Mouse (Mus musculus) gastrocnemius, postnatal 36 days (tissue): ENCODE results near the gene Dock4. TPM values are rescaled to one million over a fixed set of nuclear protein-coding genes. Genes with fewer than 3 reads are reported as not detected.

Experiments used
- DNase-seq, 2 experiments: peaks; one replicate each; pipeline ENCODE4 v3.0.0; 2022
- intact Hi-C: fragments of 180-260 bp; cut with DNase I; formaldehyde crosslinking; loops from one replicate; pipeline ENCODE4 v1.15.1; 2025
- total RNA-seq, 2 experiments: library from RNA; stranded (reverse); gene quantifications; 2 replicates each; pipeline ENCODE4 v1.2.3; 2021

Dock4 gene
- total RNA-seq, 2 experiments from 2014 or later, result 10.4 to 11.6 TPM

DNA sequence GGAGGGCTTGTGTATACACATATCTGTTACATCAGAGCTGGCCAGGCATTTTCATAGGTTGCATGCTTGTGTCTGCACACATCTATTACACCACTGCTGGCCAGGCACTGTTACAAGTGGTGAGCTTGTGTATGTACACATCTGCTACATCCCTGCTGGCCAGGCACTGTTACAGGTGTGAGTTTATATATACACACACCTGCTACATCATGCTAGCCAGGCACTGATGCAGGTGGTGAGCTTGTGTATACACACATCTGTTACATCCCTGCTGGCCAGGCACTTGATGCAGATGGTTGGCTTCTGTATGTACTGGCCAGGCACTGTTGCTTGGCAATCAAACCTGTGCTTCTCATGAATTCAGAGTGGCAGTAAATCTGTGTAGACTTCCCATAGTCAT, 177.2 kb downstream of the Dock4 start:
- intact Hi-C loops, result no loop called here
- no peak for DNase-seq

DNA sequence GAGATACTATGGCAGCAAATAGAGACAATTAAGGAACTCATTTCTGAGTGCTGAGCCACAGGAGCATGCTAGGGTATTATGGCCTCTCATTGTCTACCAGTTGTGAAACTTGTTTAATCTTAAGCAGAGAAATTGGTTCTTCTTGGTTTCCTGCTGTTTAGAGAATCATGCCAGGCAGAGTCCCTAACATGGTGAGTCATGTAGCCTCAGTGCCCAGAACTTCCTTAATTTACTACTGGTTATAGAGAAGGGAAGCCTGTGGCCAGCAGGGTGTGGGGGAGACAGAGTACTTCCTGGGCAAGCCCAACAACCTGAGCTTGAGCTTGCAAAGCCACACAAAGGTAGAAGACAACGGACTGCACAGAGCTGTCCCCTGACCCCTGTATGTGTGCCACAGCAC, 180.8 kb downstream of the Dock4 start:
- intact Hi-C loops, result no loop called here
- DNase-seq, result no peak

DNA sequence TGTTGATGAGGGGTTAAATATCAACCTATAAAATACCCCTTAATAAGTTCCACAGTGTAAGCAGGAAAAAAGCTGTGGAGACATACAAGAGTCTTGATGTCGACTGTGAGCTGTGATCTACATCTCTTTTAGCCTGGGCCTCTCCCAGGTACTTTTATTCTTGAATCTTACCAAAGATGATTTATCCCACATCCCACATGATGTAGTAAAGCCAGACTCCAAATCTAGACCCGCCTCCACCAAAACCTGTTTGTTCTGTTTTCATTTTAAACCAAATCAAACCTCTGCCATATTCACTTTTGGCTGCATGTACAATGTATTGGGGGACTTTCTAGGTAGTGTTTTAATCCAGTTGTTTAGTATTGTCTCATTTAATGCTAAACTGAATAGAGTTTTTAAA, 187.5 kb downstream of the Dock4 start:
- DNase-seq, result no peak
- intact Hi-C loops, result no loop called here

DNA sequence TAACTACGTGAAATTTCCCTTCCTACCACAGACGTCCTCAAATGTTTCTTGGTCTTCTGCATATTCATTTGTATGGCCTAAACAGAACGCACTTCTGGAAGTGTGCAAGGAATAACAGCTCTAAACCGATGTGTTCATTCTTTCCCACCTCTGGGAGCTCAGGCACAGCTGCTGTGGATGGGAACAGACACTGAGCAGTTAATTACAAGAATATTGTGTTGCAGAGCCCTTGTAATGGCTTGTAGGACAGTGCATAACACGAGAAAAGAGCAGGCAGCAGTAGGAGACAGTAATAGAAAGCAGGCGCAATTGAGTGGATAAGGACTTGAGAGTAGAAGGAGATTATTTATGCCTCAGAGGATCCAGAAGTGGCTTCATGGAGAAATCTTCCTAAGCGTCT, 188.4 kb downstream of the Dock4 start:
- DNase-seq, result no peak
- intact Hi-C loops, result no loop called here

DNA sequence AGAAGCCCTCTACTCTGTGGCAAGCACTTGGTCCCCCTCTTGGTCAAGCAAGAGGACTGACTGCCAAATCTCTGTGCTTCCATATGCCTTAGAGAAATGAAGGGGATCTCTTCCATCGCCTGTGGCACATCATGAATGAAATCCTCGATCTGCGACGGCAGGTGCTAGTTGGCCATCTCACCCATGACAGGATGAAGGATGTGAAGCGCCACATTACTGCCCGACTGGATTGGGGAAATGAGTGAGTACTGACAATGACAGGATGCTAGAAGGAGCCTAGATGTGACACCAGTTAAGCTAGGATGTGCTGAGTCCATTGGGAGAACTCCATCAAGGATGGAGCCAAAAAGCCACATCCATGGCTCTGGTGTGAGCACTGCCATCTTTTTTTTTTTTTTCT, 190.2 kb downstream of the Dock4 start:
- intact Hi-C loops, result no loop called here
- no peak for DNase-seq

DNA sequence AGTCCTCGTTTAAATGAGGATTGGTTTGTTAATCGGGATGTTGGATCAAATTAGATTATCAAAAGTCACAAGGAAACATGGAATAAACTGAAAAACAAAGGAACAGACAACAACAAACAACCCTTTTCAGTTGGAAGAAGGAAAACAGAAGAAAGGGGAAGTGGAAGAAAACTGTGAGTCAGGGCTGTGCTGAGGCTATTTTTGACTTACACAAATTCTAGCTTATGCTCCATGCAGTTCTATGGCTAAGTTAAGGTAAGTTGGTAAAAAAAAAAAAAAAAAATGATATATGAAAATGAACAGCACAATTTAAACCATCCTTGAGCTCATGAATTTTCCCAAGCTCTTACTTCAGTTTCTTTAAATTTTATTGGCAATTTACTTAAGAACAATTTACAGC, 191.7 kb downstream of the Dock4 start:
- DNase-seq, result no peak
- intact Hi-C loops, result no loop called here

DNA sequence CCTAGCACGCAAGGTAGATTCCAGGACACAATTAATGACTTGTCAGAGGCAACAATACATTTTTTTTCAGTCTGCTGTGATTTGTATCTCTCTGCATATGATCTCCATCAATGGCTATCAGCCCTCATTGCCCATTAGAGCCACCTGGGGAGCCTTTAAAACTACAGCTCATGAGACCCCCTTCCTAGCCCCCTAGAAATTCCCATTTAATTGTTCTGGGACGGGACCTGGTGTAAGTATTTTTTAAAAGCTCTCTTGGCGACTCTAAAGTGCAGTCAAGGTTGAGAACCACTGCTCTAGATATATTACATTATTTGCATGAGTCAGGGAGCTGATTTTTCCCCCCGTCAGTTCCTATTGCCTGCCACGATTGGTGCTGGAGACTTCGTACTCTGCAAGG, 200.1 kb downstream of the Dock4 start:
- intact Hi-C loops, result no loop called here
- DNase-seq, result no peak

DNA sequence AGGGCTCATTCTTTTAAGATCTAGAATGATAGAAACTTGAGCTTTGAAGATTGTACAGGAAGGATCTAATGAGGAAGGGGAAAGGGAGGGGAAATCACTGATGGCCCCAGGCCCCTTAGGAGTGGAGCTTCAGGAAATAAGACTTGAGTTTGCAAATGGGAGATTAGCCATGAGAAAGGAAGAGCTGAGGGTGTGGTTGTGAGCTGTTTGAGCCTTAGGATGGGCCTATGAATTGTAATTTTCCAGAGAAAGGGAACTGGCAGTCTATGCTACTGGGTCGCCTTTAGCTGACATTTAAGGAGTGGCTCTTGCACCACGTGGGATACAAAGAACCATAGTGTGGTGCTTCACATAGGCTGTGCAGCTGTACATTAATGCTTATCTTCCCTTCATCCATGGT, 208.6 kb downstream of the Dock4 start:
- intact Hi-C loops, result no loop called here

DNA sequence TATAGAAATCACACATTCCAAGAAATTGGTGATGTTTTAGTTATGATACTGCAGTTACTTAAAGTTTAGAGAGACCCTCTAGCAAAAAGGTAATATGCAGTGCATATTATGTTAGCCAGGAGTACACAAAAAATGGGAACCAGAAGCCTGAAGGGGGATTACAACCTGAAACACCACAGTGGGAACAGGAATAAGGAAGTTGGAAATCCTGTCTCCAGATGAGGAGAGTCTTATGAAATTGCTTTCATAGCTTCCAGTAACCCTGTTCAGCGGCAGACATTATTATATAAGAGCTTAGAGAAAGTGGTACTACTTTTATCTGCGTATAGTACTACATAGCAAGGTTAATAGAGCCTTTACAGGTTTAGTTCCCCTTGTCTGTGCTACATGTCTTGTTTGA, 210.1 kb downstream of the Dock4 start:
- intact Hi-C loops, result no loop called here
- no peak for DNase-seq

More for the DNA sequence above, 208.6 kb downstream of the Dock4 start:
- DNase-seq, result no peak

DNA sequence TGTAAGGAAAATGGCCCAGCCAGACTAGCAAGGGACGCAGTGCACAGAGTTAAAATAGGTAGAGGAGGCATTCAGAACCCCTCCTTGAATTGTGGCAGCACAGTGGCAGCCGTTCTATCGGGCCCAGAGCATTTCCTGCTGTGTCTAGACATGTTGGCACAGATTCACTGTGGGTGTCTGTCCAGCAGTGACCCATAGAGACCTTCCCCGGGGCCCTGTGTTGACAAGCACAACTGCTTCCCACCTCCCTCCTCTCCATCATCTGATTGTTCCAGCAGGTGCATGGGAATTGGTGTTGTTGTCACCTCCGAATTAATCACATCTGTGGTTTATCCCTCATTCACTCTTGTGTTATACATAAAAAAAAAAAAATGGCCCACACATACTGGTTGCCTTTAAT, 210.7 kb downstream of the Dock4 start:
- intact Hi-C loops, result no loop called here
- DNase-seq, result no peak

DNA sequence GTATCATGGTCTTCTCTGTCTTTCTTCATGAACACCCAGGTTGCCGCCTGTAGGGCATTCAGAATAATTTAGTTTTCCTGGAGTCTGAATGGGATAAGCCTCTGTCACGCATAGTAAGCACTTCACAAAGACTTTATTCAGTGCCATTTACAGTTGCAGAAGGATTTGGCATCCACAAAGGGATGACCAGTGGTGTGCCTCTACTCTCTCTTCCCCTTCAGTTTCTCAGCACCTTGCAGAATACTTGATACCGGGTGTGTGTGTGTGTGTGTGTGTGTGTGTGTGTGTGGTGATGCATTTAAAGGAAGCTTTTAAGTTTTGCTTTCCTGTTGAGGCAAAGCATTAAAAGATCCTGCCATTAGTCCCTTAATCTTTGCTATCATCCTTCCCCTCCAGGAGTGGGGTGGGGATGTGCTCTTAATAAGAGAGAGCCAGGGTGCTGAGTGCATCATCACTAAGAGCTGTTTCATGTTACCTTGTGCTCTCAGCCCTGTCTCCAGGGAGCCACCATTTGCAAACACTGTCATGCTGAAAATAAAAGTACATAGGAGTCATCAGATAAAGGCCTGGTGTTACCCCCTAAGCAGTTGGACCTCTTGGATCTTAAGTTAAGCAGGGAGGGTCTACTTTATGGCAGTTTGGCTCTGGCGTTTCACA, 211.6 kb downstream of the Dock4 start:
- DNase-seq, result no peak
- intact Hi-C loops, result no loop called here

DNA sequence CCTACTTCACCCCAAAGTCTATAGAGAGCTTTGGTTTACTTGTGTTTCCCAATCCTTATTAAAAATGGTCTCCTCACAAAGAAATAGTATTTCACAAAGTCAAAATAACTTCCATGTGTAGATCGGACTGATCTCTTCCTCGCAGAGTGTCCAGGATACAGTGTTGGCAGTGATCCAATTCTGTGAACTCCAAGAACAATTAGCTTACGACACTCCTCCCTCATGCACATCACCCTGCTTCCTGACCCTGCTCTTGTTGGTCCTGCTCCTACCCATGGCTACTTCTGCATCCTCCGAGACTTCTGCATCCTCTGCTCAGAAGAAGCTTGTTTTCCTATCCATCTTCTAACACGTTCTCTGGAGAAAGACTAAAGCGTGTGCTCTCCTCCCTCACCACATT, 213.9 kb downstream of the Dock4 start:
- intact Hi-C loops, result no loop called here
- no peak for DNase-seq

DNA sequence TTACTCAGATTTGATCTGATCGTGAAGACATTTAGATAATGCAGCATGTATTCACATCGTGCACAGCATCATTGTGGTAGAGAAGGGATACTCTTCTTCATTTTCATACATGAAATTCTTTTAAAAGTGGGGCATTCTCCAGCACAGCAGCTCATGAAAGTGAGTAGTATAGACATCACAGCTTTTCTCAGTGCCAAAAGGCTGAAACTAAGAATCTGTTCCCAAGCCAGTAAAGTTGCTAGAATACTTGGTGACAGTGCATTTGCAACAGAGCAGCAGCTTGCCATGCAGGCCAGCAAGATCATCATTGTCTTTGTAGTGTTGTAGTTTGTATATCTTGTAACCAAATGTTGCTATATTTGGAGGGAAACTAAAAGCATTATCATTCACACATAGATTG, 223.7 kb downstream of the Dock4 start:
- intact Hi-C loops, result no loop called here

DNA sequence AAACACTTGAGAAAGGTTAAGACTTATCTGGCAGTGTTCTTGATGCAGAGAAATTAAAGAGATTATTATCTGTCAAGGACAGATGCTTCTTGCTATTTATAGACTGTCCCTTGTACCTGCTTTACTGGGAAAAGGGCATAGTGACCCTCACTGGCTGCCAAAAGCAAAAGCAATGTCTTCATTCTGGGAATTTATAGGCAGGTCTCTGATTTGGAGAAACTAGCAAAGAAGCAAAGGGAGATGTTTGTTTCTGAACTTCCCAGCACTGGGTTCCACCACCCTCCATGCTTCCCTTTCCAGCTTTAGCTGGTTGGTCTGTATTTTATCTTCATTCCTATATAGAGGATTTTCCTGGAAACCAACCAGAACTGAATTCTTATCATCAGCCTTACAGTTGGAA, 225.0 kb downstream of the Dock4 start:
- intact Hi-C loops, result loop anchor here (10.0 kb wide), 1 partner anchor 166 kb away; no protein-coding TSS in a partner anchor

More for the DNA sequence above, 223.7 kb downstream of the Dock4 start:
- no peak for DNase-seq

DNA sequence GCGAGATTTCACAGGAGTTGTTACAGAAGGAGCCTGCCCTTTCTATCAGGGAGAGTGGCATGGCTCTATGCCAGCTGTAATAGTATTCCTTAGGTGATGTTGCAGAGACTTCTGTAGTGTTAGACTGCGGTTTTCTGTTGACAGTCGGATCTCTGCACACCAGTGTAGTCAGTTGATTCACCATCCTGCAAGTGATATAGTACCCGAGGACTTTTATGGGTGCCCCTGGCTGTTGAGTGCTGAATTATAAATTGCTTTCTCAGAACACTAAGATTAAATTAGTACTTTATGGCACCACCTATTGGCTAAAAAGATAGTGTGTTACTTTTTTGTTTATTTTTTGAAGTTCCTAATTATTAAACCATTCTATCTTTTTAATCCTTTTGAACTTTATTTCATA, 234.0 kb downstream of the Dock4 start:
- no peak for DNase-seq
- intact Hi-C loops, result loop anchor here (5.0 to 10.0 kb wide), 2 partner anchors 175 to 422 kb away; no protein-coding TSS in a partner anchor

More for the DNA sequence above, 225.0 kb downstream of the Dock4 start:
- DNase-seq, result no peak

DNA sequence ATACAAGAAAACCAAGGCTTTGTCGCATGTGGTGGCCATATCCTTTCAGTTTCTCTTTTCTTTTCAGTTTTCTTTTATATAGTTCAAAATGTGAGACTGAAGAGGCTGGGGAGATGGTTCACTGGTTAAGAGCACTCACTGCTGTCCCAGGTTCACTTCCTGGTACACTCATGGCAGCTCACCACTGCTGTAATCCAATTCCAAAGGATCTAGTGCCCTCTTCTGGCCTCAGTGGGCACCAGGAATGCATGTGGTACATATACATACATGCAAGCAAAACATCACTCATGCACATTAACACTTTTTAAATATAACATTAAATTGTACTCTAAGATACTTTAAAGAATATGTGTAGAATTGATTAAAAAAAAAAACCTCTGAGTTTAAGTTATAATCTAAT, 234.8 kb downstream of the Dock4 start:
- DNase-seq, result peak in 1 of 2 experiments; percentile 20
- intact Hi-C loops, result no loop called here

DNA sequence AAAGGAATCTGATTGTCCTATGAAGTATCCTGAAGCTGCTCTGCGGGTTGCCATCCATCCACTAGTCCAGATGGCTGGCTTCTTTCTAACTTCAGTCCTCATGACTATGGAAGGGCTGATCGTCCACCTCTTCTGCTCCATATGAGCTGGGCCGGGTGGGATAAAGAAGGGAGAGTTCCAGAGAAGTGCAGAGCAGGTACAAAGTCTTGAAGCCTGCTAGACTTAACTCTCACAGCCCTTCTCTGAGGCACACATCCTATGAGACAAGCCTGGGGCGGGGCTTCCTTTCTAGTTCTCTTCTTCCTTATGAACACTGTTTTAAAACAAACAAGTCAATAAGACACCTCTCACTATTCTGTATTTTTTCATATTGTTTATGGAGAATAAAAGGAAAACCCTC, 245.7 kb downstream of the Dock4 start:
- intact Hi-C loops, result no loop called here
- no peak for DNase-seq

DNA sequence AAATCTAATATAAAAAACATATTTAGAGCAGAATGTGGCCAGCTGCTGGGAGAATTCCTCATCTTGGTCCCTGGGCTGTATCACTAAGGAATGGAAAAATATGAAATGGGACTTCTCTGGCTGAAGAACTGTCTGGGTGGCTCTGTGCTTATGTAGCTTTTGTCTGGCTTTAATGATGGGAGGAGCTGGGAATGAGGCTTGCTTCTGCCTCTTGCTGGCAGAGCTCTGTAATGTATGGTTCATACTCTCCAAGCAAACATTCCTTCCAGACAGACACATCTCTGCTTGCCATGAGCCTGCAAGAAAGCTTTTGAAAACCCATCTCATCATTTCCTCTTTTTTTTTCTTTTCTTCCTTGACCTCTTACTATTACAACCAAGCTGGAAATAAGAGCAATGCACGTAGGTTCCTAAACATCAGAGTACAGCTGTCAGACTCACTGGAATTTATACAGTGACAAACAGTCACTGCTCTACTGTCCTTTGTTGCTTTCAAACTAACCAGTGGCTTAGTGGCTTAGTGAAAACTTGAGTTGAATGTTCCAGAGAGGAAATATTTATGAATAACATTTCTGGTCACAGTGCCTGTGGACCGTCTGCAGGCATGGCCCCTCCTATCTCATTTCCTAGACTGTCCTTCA, 248.4 kb downstream of the Dock4 start:
- DNase-seq, result no peak
- intact Hi-C loops, result no loop called here

DNA sequence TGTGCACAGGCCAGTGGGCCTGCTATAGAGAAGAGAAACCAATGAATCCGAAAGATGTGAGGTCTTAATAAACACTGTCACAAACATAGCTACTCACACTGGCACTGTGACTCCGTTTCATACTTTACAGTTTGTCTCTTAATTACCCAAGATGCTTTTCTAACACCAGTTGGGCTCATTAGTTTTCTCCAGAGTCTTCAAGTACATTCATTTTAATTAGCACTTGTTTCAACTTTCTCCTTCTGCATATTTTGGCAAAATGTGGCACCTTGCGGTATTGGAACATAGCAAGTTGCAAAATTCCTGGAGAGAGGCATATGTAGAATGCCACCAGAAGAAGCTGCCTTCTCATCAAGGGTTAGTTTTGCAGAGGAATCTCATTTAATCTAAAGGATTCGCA, 252.6 kb downstream of the Dock4 start:
- DNase-seq, result no peak
- intact Hi-C loops, result no loop called here

DNA sequence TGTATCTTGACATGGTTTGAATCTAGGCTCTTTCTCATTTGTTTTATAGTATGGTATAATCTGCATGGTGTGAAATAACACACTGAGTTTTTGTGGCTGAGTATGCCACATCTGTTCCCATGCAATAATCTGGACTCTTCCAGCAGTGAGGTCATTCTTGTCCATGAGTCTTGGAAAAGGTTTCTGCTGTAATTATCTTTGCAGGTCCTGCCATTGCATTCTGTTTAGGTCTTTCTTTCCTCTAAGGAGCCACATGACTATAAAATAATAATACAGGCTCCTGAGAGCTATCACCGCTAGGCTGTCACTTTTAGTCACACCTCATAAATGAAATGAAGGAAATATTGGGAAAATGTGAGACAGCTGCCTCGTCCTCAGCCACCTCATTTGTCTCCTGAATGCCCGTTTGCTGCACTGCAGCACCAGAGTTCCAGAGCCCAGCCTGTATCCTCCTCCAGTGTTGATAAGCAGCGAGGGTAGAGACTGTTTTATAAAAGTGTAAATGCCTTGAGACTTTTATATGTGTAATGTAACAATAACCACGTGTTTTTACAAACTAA, 256.6 kb downstream of the Dock4 start:
- intact Hi-C loops, result no loop called here
- DNase-seq, result no peak

DNA sequence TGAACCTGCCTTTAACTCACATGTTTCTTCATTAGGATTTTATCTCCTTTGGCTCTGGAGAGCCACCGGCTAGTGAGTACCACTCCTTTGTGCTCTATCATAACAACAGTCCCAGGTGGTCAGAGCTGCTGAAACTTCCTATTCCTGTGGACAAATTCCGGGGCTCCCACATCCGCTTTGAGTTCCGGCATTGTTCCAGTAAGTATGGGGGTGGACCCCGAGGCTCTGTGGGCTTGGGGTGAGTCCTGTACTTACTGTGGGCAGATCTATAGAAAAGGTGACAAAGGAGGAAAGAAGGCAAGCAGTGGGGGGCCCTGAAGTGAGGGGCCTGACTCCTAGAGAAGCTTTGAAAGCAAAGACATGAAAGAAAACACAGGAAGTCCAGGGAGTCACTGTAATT, 258.5 kb downstream of the Dock4 start:
- no peak for DNase-seq
- intact Hi-C loops, result no loop called here

DNA sequence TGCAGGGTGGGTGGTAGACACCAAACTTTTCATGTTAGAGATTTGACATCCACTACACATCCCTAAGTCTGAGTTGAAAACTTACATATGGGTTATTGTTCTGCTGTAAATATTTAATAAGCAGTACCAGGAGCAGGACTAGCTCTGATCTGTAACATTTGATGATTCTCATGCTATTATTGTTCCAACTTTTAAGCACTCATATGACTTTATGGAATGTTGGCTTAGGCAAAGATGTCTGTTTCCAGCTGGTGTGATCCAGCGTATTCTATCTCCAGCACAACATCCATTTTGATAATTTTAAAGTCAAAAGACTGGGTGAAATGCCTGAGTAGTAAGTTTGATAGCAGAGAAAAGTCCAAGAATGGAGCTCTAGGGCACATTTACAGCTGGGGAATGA, 261.4 kb downstream of the Dock4 start:
- no peak for DNase-seq
- intact Hi-C loops, result no loop called here
